Mouse (Mus musculus): Measurements from ENCODE around the gene Anapc15-ps. TPM values are rescaled to one million over a fixed set of nuclear protein-coding genes. Genes with fewer than 3 reads are reported as not detected.

Anapc15-ps gene
- not detected in 2 replicates for polyA plus RNA-seq (2015; fragmentation: Nextera tagmentation; extraction: Ambion mirVana)

DNA sequence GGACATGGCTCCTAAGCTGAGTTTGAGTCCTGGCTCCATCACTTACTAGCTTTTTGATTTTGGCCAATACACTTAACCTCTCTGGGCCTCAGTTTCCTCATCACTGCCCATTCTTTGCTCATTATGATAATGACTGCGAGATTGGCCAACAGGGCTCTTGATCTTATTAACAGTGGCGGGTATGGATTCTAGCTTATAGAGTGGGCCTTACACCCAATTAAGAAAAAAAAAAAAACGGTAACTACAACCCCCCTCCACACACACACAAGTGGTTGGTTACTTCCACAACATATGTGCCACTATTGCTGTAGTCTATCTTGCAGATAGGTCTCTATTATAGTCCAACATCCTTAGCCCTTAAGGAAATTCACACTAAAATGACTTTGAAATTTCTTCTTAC, at the start of gene Anapc15-ps:
Gene Anapc15-ps, minus strand, starts transcription at position 101 of the 400 bp plus-strand sequence.
- no peak within 1 kb of the TSS for H3K9ac ChIP-seq (ENCODE audit: low read depth, low read length)
- ATAC-seq (replicated peaks; ENCODE audit: low FRiP score, low read depth) (no peak), DNase-seq (ENCODE audit: low spot score) (no peak)
- H3K4me1 ChIP-seq (replicated peaks; ENCODE audit: insufficient read depth, low read length), result peaks cover 8% of the 10 kb centered on the region; the same call in 1 of the 2 replicates
- TF ChIP-seq CTCF (IDR thresholded peaks at IDR 0.05; ENCODE audit: low read depth), result no peak
- H3K9me3 ChIP-seq (replicated peaks; ENCODE audit: low read length), result no peaks in the 10 kb centered on the region
- no peak within 1 kb of the TSS for H3K4me2 ChIP-seq (ENCODE audit: low read length)
- H3K4me3 ChIP-seq (replicated peaks; ENCODE audit: low read depth, low read length), result no peak within 1 kb of the TSS
- no peaks in the 10 kb centered on the region for H3K36me3 ChIP-seq (ENCODE audit: insufficient read depth, low read length)
- 91% methylated on average over 3 of the region's 3 CpGs for WGBS
- H3K27me3 ChIP-seq (ENCODE audit: insufficient read depth, low read length), result no peaks in the 10 kb centered on the region
- no peak within 1 kb of the TSS for H3K27ac ChIP-seq

GRCm38 (mm10) chr10:95722203-95722611, 49.0 kb upstream of the Anapc15-ps start:
- 0 out of 2 replicates have a peak, but pooled peaks cover 5% of the 10 kb centered on the region for H3K4me1 ChIP-seq (replicated peaks; ENCODE audit: insufficient read depth, low read length)
- H3K9me3 ChIP-seq (replicated peaks; ENCODE audit: low read length), result no peaks in the 10 kb centered on the region
- DNase-seq (ENCODE audit: low spot score) (no peak), ATAC-seq (replicated peaks; ENCODE audit: low FRiP score, low read depth) (no peak)
- no peak overlapping the region for H3K4me2 ChIP-seq (ENCODE audit: low read length)
- TF ChIP-seq CTCF (IDR thresholded peaks at IDR 0.05; ENCODE audit: low read depth), result no peak
- 0 out of 2 replicates have a peak overlapping the region, but pooled peaks have one; percentile 31 for H3K27ac ChIP-seq
- H3K4me3 ChIP-seq (replicated peaks; ENCODE audit: low read depth, low read length), result no peak overlapping the region
- WGBS, result 54% methylated on average over 10 of the region's 10 CpGs
- no peaks in the 10 kb centered on the region for H3K36me3 ChIP-seq (ENCODE audit: insufficient read depth, low read length)
- no peaks in the 10 kb centered on the region for H3K27me3 ChIP-seq (ENCODE audit: insufficient read depth, low read length)
- no peak overlapping the region for H3K9ac ChIP-seq (ENCODE audit: low read depth, low read length)

DNA sequence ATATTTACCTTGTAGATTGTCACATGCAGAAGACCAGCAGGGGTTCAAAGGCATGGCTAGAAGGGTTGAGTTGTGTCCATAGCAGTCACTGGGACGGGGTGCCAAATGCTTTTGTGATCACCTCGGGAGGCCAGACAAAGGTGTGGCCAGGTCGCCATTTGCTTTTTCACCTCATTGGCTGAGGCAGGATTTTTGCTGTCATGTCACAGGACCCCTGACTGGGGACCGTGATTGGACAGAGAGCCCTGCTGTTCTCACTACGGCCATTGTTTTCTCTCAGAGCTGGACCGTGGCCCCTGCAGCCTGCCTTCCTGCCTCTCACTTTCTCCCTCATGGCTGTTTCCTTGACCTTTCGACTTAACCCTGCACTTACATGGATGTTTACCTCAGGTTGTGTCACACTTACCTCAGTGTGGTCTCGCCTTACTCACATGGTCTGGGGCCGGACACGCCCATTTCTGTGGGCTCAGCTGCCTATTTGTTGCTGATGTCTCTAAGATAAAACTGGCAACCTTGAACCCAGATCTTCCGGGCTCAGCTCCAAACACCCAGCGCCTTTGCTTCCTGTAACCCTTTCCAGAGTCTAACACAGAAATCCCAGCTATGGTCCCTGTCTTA, 47.0 kb upstream of the Anapc15-ps start:
- no peak for TF ChIP-seq CTCF (IDR thresholded peaks at IDR 0.05; ENCODE audit: low read depth)
- H3K4me1 ChIP-seq (replicated peaks; ENCODE audit: insufficient read depth, low read length), result 0 out of 2 replicates have a peak, but pooled peaks cover 5% of the 10 kb centered on the region
- WGBS, result 71% methylated on average over 12 of the region's 12 CpGs
- no peaks in the 10 kb centered on the region for H3K9me3 ChIP-seq (replicated peaks; ENCODE audit: low read length)
- H3K27me3 ChIP-seq (ENCODE audit: insufficient read depth, low read length), result no peaks in the 10 kb centered on the region
- ATAC-seq (replicated peaks; ENCODE audit: low FRiP score, low read depth) (no peak), DNase-seq (ENCODE audit: low spot score) (no peak)
- H3K36me3 ChIP-seq (ENCODE audit: insufficient read depth, low read length), result no peaks in the 10 kb centered on the region
- H3K4me2 ChIP-seq (ENCODE audit: low read length), result no peak overlapping the region
- no peak overlapping the region for H3K9ac ChIP-seq (ENCODE audit: low read depth, low read length)
- H3K27ac ChIP-seq, result no peak overlapping the region
- H3K4me3 ChIP-seq (replicated peaks; ENCODE audit: low read depth, low read length), result no peak overlapping the region

GRCm38 (mm10) chr10:95719472-95719871, 46.2 kb upstream of the Anapc15-ps start:
- 93% methylated on average over 6 of the region's 6 CpGs for WGBS
- Histone ChIP-seq H3K27me3 (ENCODE audit: insufficient read depth, low read length) (no peaks in the 10 kb centered on the region), H3K9me3 (replicated peaks; ENCODE audit: low read length) (no peaks in the 10 kb centered on the region), H3K27ac (no peak overlapping the region), H3K4me2 (ENCODE audit: low read length) (no peak overlapping the region), H3K4me1 (replicated peaks; ENCODE audit: insufficient read depth, low read length) (0 out of 2 replicates have a peak, but pooled peaks cover 5% of the 10 kb centered on the region), H3K9ac (ENCODE audit: low read depth, low read length) (no peak overlapping the region), H3K36me3 (ENCODE audit: insufficient read depth, low read length) (no peaks in the 10 kb centered on the region), H3K4me3 (replicated peaks; ENCODE audit: low read depth, low read length) (no peak overlapping the region)
- ATAC-seq (replicated peaks; ENCODE audit: low FRiP score, low read depth), result no peak
- TF ChIP-seq CTCF (IDR thresholded peaks at IDR 0.05; ENCODE audit: low read depth), result no peak
- DNase-seq (ENCODE audit: low spot score), result no peak

DNA sequence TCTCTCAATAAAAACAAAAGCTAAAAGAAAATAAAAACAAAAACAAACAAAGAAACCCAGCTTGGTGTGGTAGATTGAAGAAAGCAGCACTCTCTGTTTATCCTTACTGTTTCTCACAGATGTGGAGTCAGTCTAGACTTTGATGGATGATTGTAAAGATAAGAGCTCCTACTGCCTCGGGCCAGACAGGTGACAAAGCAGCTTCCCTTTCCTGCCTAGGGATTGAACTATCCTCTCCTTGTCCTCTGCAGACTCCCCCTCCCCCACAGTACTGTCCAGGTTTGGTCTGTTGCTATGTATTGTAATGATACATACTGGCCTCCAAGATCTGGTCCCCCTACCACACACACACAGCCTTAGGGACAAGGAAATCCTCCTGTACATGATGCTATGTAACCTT, 45.5 kb upstream of the Anapc15-ps start:
- DNase-seq (ENCODE audit: low spot score) (no peak), ATAC-seq (replicated peaks; ENCODE audit: low FRiP score, low read depth) (no peak)
- Histone ChIP-seq H3K4me3 (replicated peaks; ENCODE audit: low read depth, low read length) (no peak overlapping the region), H3K27me3 (ENCODE audit: insufficient read depth, low read length) (no peaks in the 10 kb centered on the region), H3K36me3 (ENCODE audit: insufficient read depth, low read length) (no peaks in the 10 kb centered on the region), H3K9me3 (replicated peaks; ENCODE audit: low read length) (no peaks in the 10 kb centered on the region), H3K4me2 (ENCODE audit: low read length) (no peak overlapping the region), H3K4me1 (replicated peaks; ENCODE audit: insufficient read depth, low read length) (0 out of 2 replicates have a peak, but pooled peaks cover 5% of the 10 kb centered on the region), H3K27ac (no peak overlapping the region), H3K9ac (ENCODE audit: low read depth, low read length) (no peak overlapping the region)
- no peak for TF ChIP-seq CTCF (IDR thresholded peaks at IDR 0.05; ENCODE audit: low read depth)
- 25% methylated on average over 1 of the region's 1 CpGs for WGBS

DNA sequence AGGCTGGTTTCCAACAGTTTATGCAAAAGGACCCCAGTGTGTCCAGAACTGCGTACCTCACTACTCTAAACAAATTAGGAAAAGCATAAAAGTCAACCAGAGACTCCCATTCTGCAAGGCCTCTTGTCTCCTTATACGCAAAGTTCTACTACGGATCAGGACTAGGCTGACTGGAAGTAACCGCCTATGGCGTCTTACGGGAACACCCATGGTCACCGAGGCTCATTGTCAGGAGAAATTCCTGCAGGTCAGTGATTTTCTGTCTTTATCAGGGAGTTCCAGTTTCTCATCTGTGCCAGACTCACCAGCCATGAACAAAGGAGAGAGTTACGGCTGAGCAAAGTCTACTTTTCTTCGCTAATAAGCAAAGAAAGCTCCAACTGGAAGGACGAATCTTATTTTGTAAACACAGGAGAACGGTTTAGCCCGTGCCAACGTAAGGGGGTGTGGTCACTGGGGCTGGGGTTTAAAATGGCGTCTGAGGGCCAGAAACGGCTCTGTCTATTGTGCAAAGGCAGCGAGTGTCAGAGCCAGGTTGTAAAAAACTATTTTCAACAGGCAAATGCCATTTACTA, 43.9 kb upstream of the Anapc15-ps start:
- DNase-seq (ENCODE audit: low spot score) (no peak), ATAC-seq (replicated peaks; ENCODE audit: low FRiP score, low read depth) (no peak)
- 75% methylated on average over 16 of the region's 16 CpGs for WGBS
- H3K4me2 ChIP-seq (ENCODE audit: low read length), result no peak overlapping the region
- peak overlapping the region; percentile 67 for H3K27ac ChIP-seq
- no peaks in the 10 kb centered on the region for H3K9me3 ChIP-seq (replicated peaks; ENCODE audit: low read length)
- H3K4me3 ChIP-seq (replicated peaks; ENCODE audit: low read depth, low read length), result no peak overlapping the region
- no peak for TF ChIP-seq CTCF (IDR thresholded peaks at IDR 0.05; ENCODE audit: low read depth)
- 0 out of 2 replicates have a peak, but pooled peaks cover under 1% of the 10 kb centered on the region for H3K4me1 ChIP-seq (replicated peaks; ENCODE audit: insufficient read depth, low read length)
- no peaks in the 10 kb centered on the region for H3K27me3 ChIP-seq (ENCODE audit: insufficient read depth, low read length)
- H3K9ac ChIP-seq (ENCODE audit: low read depth, low read length), result no peak overlapping the region
- no peaks in the 10 kb centered on the region for H3K36me3 ChIP-seq (ENCODE audit: insufficient read depth, low read length)
